Mouse (Mus musculus) regulatory T cell (primary cell): ENCODE measurements around the gene Prpf31.

Experiments
- in situ Hi-C: fragments of 300-600 bp; cut with MboI, MseI; formaldehyde crosslinking; loops from one replicate; pipeline ENCODE4 v1.15.1; 2025; ENCODE audit warnings: high pct_unique_total_duplicates

Prpf31 gene

DNA sequence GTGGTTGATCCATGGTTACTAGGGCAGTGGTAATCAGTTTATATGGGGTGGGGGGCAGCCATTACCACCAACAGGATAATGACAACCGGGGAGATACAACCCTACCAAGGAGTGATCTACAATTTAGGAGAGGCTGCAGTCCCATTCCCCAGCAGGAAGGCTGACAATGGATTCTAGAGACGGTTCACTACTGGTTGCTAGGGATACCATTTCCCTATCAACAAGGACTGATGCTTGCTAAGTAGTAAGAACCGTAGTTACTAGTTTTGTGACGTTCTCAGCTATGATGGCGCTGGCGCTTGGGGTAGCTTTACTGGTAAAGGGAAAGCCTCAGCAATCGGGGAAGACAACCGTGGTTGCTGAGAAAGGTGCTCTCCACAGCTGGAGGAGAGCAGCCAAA, 54.9 kb downstream of the Prpf31 start:
- in situ Hi-C loops: no loop called here

DNA sequence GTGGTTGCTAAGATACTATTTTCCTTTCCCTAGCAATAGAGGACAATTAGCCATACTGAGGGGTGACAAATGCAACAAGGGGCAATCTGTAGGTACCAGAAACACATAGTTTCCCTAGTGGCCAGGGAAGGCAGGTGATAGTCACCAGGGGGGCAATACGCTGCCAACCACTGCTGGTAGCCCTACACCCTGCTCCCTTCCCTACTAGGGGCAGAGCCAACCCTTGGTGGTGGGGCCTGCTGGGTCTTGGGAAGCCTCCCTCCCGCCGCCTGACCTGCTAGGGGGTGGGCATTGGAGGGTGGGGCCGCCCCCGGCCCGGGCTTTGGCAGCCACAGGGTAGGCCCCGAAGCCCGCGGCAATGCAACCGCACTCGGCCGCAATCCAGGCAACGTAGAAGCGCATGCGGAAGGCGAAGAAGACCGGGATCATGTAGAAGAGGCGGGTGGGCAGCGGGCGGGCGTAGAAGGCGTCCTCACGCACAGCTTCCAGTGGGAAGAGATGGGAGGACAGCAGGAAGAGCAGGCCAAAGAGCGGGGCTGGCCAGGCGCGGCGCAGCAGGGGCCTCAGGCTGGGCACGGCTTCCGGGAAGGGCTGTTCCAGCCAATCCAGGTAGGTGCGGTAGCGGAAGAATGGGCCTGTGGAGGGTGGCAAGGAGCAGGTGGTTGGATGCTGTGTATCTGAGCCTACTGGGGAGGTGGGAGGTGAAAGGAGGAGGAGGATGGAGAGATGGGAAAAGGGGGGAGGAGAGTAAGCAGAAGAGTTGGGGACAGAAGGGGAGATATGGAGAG, 55.8 kb downstream of the Prpf31 start:
- in situ Hi-C loops: no loop called here

DNA sequence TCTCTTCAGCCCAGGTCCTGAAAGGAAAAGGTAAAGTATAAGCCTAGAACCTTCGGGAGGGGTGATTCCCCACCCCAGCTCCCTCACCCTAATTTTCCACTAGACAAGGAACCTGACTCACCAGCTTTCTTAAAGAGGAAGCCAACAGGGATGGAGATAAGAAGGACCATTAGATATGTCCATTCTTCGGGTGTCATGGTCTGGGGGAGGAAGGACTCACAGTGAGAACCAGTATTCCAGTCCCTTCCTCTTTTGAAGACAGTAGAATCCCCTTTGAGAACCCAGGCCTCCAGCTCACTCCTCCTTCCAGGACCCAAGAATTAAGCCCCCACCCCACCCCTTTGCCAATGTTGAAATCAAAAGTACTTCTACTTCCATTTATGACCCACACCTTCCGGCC, 62.1 kb downstream of the Prpf31 start:
- in situ Hi-C loops: no loop called here
